Mouse (Mus musculus) gastrocnemius, postnatal 14 days (tissue): Measurements from ENCODE around the gene Cd70. TPM values are rescaled to one million over a fixed set of nuclear protein-coding genes. Genes with fewer than 3 reads are reported as not detected.
"Not testable (repeated sequence)": the region's sequence is repeated elsewhere in the genome, so short reads cannot be mapped to it uniquely, and the experiment has no call there.

Experiments
- DNase-seq: peaks from one replicate; pipeline ENCODE4 v3.0.0; 2021; ENCODE audit warnings: mixed read lengths
- intact Hi-C: fragments of 180-260 bp; cut with DNase I; formaldehyde crosslinking; loops from one replicate; pipeline ENCODE4 v1.15.1; 2025; ENCODE audit warnings: low total_unique reads
- total RNA-seq, 2 experiments: library from RNA; stranded (reverse); gene quantifications; 2 replicates each; pipeline ENCODE4 v1.2.3; 2021

The Cd70 gene
- total RNA-seq, 2 experiments from 2014 or later = not detected

GRCm38 (mm10) chr17:57139708-57140107 lies 9.9 kb downstream of the Cd70 start:
- DNase-seq = no peak
- intact Hi-C loops = no loop called here

- intact Hi-C loops = no loop called here
- no peak for DNase-seq
These were observed 10.9 kb downstream of the Cd70 start for GRCm38 (mm10) chr17:57138676-57139075.

- DNase-seq = no peak
- intact Hi-C loops = no loop called here
These were observed 13.9 kb downstream of the Cd70 start for GRCm38 (mm10) chr17:57135635-57136034.

GRCm38 (mm10) chr17:57134693-57135092 lies 14.9 kb downstream of the Cd70 start:
- no peak for DNase-seq
- intact Hi-C loops = no loop called here

- DNase-seq, intact Hi-C loops: not testable (repeated sequence)
These were observed 15.6 kb downstream of the Cd70 start for GRCm38 (mm10) chr17:57134021-57134420.

- no peak for DNase-seq
- intact Hi-C loops = loop anchor here (2.0 kb wide), 1 partner anchor 75 kb away; no protein-coding TSS in a partner anchor
These were observed 17.8 kb downstream of the Cd70 start for GRCm38 (mm10) chr17:57131793-57132192.

GRCm38 (mm10) chr17:57125853-57126622 lies 23.5 kb downstream of the Cd70 start:
- no peak for DNase-seq
- intact Hi-C loops = no loop called here

GRCm38 (mm10) chr17:57124792-57125191 lies 24.8 kb downstream of the Cd70 start:
- intact Hi-C loops = no loop called here
- no peak for DNase-seq

GRCm38 (mm10) chr17:57123192-57124118 lies 26.1 kb downstream of the Cd70 start:
- intact Hi-C loops = no loop called here
- no peak for DNase-seq

GRCm38 (mm10) chr17:57121856-57122255 lies 27.7 kb downstream of the Cd70 start:
- no peak for DNase-seq
- intact Hi-C loops = no loop called here

- peak; percentile 36 for DNase-seq
- intact Hi-C loops = no loop called here
These were observed 30.8 kb downstream of the Cd70 start for GRCm38 (mm10) chr17:57118524-57119349.

GRCm38 (mm10) chr17:57116801-57117200 lies 32.8 kb downstream of the Cd70 start:
- intact Hi-C loops = no loop called here

GRCm38 (mm10) chr17:57112768-57113474 lies 36.7 kb downstream of the Cd70 start:
- intact Hi-C loops = no loop called here

More at GRCm38 (mm10) chr17:57116801-57117200, 32.8 kb downstream of the Cd70 start:
- DNase-seq = no peak

GRCm38 (mm10) chr17:57110005-57110404 lies 39.6 kb downstream of the Cd70 start:
- no peak for DNase-seq
- intact Hi-C loops = no loop called here

More at GRCm38 (mm10) chr17:57112768-57113474, 36.7 kb downstream of the Cd70 start:
- DNase-seq = no peak

GRCm38 (mm10) chr17:57108666-57109171 lies 40.9 kb downstream of the Cd70 start:
- no peak for DNase-seq
- intact Hi-C loops = no loop called here

GRCm38 (mm10) chr17:57108040-57108665 lies 41.4 kb downstream of the Cd70 start:
- no peak for DNase-seq
- intact Hi-C loops = no loop called here

GRCm38 (mm10) chr17:57107064-57107463 lies 42.5 kb downstream of the Cd70 start:
- intact Hi-C loops = no loop called here
- DNase-seq = no peak

GRCm38 (mm10) chr17:57106035-57106368 lies 43.6 kb downstream of the Cd70 start:
- DNase-seq = no peak
- intact Hi-C loops = no loop called here
